Mouse (Mus musculus) cerebellum, postnatal 10 days (tissue): ENCODE measurements at regions not wholly inside any gene's neighbourhood (a gene's known extent, or its start where the extent isn't known, plus 50 kb on each side); places are given as distances from the start of the nearest gene placed in this dataset.
A peak's percentile ranks its signal among the peaks of the same experiment; 100 is the strongest.

ENCODE experiments used
- DNase-seq, 2 experiments: peaks; one replicate each; pipeline ENCODE4 v3.0.0; 2021; ENCODE audit warnings: mixed read lengths in 2 of 2

GRCm38 (mm10) chr5:41206462-41206861 is 501.5 kb downstream of the Rab28 start:
- DNase-seq, result peak in 1 of 2 experiments; percentile 6

GRCm38 (mm10) chr5:41204417-41204816 is 503.5 kb downstream of the Rab28 start:
- no peak for DNase-seq

- no peak for DNase-seq
Observed at GRCm38 (mm10) chr5:41187193-41187592, 520.8 kb downstream of the Rab28 start.

GRCm38 (mm10) chr5:41177220-41177619 is 530.7 kb downstream of the Rab28 start:
- DNase-seq, result no peak

GRCm38 (mm10) chr5:41165870-41166626 is 541.9 kb downstream of the Rab28 start:
- DNase-seq, result no peak

- DNase-seq, result peak in 1 of 2 experiments; percentile 58
Observed at GRCm38 (mm10) chr5:41125050-41125449, 582.9 kb downstream of the Rab28 start.

- DNase-seq, result no peak
Observed at GRCm38 (mm10) chr5:41117658-41118057, 590.3 kb downstream of the Rab28 start.

- no peak for DNase-seq
Observed at GRCm38 (mm10) chr5:41087773-41088172, 620.2 kb downstream of the Rab28 start.

- DNase-seq, result no peak
Observed at GRCm38 (mm10) chr5:41076412-41076811, 631.5 kb downstream of the Rab28 start.

- DNase-seq, result no peak
Observed at GRCm38 (mm10) chr5:41061646-41062045, 646.3 kb downstream of the Rab28 start.

- no peak for DNase-seq
Observed at GRCm38 (mm10) chr5:41061222-41061621, 646.7 kb downstream of the Rab28 start.

- DNase-seq, result no peak
Observed at GRCm38 (mm10) chr5:41058015-41058414, 649.9 kb downstream of the Rab28 start.

- peak; percentile 60 to 73 for DNase-seq
Observed at GRCm38 (mm10) chr5:41051948-41052347, 656.0 kb downstream of the Rab28 start.

- DNase-seq, result no peak
Observed at GRCm38 (mm10) chr5:41048515-41048914, 659.4 kb downstream of the Rab28 start.

- no peak for DNase-seq
Observed at GRCm38 (mm10) chr5:41045221-41045620, 662.7 kb downstream of the Rab28 start.

GRCm38 (mm10) chr5:41044465-41044864 is 663.5 kb downstream of the Rab28 start:
- peak; percentile 86 to 90 for DNase-seq

GRCm38 (mm10) chr5:41038790-41039189 is 669.2 kb downstream of the Rab28 start:
- DNase-seq, result peak; percentile 10 to 27

- DNase-seq, result peak; percentile 43 to 49
Observed at GRCm38 (mm10) chr5:41006692-41007091, 701.3 kb downstream of the Rab28 start.

GRCm38 (mm10) chr5:40986562-40986961 is 721.4 kb downstream of the Rab28 start:
- no peak for DNase-seq

- DNase-seq, result no peak
Observed at GRCm38 (mm10) chr5:40974892-40975291, 733.1 kb downstream of the Rab28 start.

- DNase-seq, result peak; percentile 81 to 82
Observed at GRCm38 (mm10) chr5:40952901-40953595, 754.9 kb downstream of the Rab28 start.

- DNase-seq, result no peak
Observed at GRCm38 (mm10) chr5:40929127-40929526, 778.8 kb downstream of the Rab28 start.

- DNase-seq, result no peak
Observed at GRCm38 (mm10) chr5:40920920-40921319, 787.0 kb downstream of the Rab28 start.

- no peak for DNase-seq
Observed at GRCm38 (mm10) chr5:40908803-40909202, 799.2 kb downstream of the Rab28 start.
